22 mouse cellular contexts compared by ENCODE assay signal in genomic region chr16:15491328-15491999, GRCm38 (mm10).
"Had no signal": no experiment of that assay in that cellular context is flagged by ENCODE, and none has a peak within 500 bp of the region (broad histone marks: within the 10 kb centered on the region; RNA-seq: fewer than 3 reads in every experiment).

No protein-coding gene starts in this region.

- H3K4me3 ChIP-seq: limb, embryonic 10.5 days; limb, embryonic 13.5 days; liver, embryonic 12.5 days; liver, embryonic 15.5 days; megakaryocyte, embryonic 14.5 days; midbrain, embryonic 10.5 days; midbrain, embryonic 13.5 days; myocyte; neural tube, embryonic 13.5 days had no signal

- H3K27me3 ChIP-seq: limb, embryonic 13.5 days; liver, embryonic 12.5 days; liver, embryonic 15.5 days; megakaryocyte, embryonic 14.5 days; midbrain, embryonic 13.5 days; neural tube, embryonic 13.5 days had no signal

- DNase-seq: kidney, adult 18-20 months; kidney, adult 9 months; kidney, postnatal 14 days; kidney, postnatal 4 days; liver; lung, adult 18-20 months; lung, postnatal 36 days; retina, postnatal 1 day; right cerebral cortex, postnatal 25 days; spleen, adult 18-20 months; thymus, adult 18-20 months; thymus, postnatal 36 days had no signal

- H3K4me2 ChIP-seq: limb, embryonic 13.5 days; liver, embryonic 12.5 days; liver, embryonic 15.5 days; midbrain, embryonic 13.5 days; neural tube, embryonic 13.5 days had no signal

- H3K9ac ChIP-seq: limb, embryonic 13.5 days; liver, embryonic 12.5 days; liver, embryonic 15.5 days; midbrain, embryonic 13.5 days; neural tube, embryonic 13.5 days had no signal

- H3K36me3 ChIP-seq: limb, embryonic 10.5 days; limb, embryonic 13.5 days; liver, embryonic 12.5 days; liver, embryonic 15.5 days; midbrain, embryonic 10.5 days; midbrain, embryonic 13.5 days; neural tube, embryonic 13.5 days had no signal

- H3K9me3 ChIP-seq: limb, embryonic 10.5 days; limb, embryonic 13.5 days; liver, embryonic 12.5 days; liver, embryonic 15.5 days; midbrain, embryonic 13.5 days had no signal

- ATAC-seq: liver, embryonic 12.5 days; midbrain, embryonic 13.5 days; midbrain, embryonic 16.5 days had no signal

- H3K27ac ChIP-seq: limb, embryonic 10.5 days; limb, embryonic 13.5 days; liver, embryonic 12.5 days; liver, embryonic 15.5 days; midbrain, embryonic 10.5 days; midbrain, embryonic 13.5 days; neural tube, embryonic 13.5 days had no signal

- H3K4me1 ChIP-seq: limb, embryonic 10.5 days; limb, embryonic 13.5 days; liver, embryonic 12.5 days; liver, embryonic 15.5 days; megakaryocyte, embryonic 14.5 days; midbrain, embryonic 10.5 days; midbrain, embryonic 13.5 days; neural tube, embryonic 13.5 days had no signal
